Mouse (Mus musculus) kidney, adult 9 months (tissue): ENCODE measurements at regions not wholly inside any gene's neighbourhood (a gene's known extent, or its start where the extent isn't known, plus 50 kb on each side); places are given as distances from the start of the nearest gene placed in this dataset.
"Not testable (repeated sequence)": the region's sequence is repeated elsewhere in the genome, so short reads cannot be mapped to it uniquely, and the experiment has no call there.

Experiments
- DNase-seq: peaks from one replicate; pipeline ENCODE4 v3.0.0; 2022

DNA sequence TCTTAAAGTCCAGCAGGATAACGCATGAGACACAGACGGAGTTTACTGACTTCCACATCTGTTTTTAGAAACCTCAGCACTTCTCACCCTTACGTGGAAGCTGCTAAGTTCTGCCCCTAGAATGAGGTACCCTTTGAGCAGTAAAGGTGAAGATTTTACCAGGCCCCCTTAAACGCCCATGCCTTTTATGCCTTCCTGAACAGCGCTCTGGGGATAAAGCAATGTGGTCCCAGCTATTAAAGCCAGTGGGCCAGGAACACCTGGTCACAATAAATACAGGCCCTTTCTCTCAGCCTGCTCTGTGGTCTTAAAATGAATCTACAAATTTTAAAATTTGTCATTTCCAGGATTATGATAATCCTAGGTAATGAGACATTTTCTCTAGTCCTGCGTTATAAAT lies 57.9 kb downstream of the Llph start:
- no peak for DNase-seq

DNA sequence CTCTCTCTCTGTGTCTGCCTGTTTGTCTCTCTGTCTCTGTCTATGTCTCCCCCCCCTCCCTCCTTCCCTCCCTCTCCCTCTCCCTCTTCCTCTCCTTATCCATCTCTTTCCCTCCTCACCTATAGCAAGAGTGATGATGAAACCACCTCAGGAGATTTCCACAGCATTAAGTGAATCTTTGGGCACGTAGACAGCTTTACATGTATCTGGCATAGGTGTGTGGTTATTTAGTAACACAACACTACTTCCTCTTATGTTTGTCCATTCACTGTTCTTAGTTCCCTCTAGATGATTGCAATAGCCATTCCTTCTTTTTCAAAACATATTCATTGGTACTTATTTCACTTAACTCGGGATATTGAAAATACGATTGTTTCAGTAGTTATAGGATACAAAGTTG lies 65.0 kb downstream of the Llph start:
- no peak for DNase-seq

DNA sequence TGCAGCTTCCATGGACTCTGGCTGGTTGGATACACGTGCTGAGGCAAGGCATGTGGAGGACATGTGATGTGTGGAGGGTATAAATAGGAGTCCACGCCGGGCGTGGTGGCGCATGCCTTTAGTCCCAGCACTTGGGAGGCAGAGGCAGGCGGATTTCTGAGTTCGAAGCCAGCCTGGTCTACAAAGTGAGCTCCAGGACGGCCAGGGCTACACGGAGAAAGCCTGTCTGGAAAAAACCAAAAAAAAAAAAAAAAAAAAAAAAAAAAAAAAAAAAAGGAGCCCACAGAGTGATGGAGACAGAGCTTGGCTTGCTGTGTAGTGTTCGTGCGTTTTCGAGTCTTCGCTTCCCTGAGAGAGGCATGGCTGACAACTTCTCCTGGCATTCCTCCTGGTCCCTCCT lies 66.5 kb downstream of the Llph start:
- DNase-seq: not testable (repeated sequence)

DNA sequence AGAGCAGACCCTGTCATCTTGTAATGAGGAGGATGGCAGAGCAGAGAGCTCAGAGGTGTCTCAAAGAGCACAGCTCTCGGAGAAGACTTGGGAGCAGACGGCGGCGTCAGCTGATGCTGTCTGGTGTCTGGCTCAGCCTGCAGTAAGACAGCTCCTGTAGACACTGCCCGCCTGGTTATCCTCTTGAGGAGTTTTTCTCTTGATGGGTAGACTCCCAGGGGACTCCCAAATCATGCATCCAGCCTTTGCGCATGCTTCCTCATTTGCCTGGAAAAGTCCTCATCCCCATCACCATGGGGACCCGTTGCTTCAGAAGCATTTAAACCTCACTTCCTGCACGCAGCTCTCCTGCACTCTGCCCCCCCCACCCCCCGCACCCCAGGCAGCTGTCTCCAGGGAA lies 67.6 kb downstream of the Llph start:
- DNase-seq: no peak

DNA sequence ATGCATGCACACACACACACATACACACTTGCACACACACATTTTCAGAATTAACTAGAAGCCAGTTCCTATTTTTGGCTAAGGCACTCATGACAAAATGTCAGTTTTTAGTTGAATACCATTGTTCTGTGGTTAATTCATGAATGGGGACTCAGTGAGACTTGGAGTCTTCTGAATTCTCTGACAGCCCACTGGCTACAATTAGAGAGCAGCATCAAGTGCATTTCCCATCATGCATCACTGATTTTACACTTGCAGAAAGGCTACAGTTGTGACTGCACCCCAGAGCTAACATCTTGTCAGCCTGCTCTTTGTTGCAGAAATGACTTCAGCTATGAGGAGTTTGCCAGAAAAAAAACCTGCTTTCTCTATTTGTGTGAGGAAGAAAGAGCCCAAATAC lies 70.4 kb downstream of the Llph start:
- no peak for DNase-seq

DNA sequence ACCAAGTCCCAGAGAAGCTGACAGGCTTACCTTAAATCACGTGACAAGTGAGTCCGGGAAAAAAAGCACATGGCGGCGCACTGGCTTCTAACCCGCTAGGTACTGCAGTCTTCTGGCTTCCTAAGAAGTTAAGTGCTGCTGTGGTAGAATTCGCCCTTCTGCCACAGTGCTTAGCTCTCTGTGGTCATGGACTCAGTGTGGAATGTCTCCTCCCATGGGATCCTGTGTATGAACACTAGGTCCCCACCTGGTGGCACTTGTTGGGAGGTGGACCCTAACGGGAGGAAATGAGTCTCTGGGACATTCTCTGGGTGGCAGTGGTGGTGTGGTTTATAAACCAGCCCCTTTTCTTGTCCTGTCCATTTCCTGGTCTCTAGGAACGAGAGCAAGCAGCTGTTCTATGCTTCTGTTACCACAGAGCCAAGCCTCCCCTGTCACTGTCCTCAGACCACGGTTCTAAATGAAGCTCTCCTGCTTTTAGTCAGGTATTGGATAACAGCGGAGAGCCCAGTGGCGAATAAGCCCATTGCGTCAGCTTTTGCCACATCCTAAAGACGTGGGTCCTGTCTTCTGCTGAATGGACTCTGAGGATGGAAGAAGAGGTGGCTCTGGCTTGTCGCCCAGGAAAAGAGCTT lies 71.5 kb downstream of the Llph start:
- no peak for DNase-seq

- DNase-seq: peak; percentile 53
Observed at GRCm38 (mm10) chr10:120306010-120306409, 79.1 kb downstream of the Llph start.

DNA sequence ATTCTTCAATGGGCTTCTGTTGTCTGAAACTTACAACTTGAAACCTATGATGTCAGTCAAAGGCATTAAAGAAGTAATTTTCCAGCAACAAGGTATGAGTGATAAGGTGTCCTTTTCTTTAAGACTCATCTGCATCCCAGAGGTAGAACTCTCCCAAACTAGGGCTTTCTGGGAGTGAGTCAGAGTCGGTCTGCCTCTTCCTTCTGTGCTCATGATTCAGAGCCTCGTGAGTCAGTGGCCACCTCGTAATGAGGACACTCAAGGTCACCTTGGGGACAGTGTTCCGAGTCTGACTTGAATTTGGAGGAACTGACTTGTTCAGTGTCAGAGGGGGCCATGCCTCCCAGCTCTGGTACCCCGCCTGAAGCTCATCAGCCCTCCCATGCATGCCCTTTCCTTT lies 81.8 kb downstream of the Llph start:
- DNase-seq: no peak
